Mouse (Mus musculus) left cerebral cortex, postnatal 25 days (tissue): ENCODE measurements around the gene Slc47a2. TPM values are rescaled to one million over a fixed set of nuclear protein-coding genes. Genes with fewer than 3 reads are reported as not detected.
A peak's percentile ranks its signal among the peaks of the same experiment; 100 is the strongest.
"Not testable (repeated sequence)": the region's sequence is repeated elsewhere in the genome, so short reads cannot be mapped to it uniquely, and the experiment has no call there.

Experiments used
- DNase-seq, 2 experiments: peaks; one replicate each; pipeline ENCODE4 v3.0.0; 2022; ENCODE audit warnings: low spot score in 2 of 2, mixed read lengths in 1 of 2
- intact Hi-C: fragments of 180-260 bp; cut with DNase I; formaldehyde crosslinking; loops from one replicate; pipeline ENCODE4 v1.15.1; 2025
- total RNA-seq, 2 experiments: library from RNA; stranded (reverse); gene quantifications; 2 replicates each; pipeline ENCODE4 v1.2.3; 2021

The Slc47a2 gene
- total RNA-seq, 2 experiments from 2014 or later, result 0.14 to 0.37 TPM

DNA sequence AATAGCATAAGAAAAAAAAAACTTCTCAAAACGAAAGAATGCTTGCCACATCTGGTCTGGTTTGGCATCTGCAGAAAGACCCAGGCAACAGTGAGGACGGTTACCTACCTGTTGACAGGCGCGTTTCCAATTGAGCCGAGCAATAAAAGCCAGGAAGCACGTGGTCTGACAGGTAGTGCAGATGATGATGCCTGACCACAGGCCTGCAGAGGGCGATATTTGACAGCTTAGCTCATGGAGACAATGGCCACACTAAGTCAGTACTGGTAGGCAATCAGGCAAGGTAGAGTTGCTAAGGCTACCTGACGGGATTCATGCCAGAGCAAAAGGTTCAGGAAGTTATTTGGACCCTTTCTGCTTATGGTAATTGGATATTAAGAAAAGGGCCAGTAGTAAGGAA lies 6.7 kb upstream of the Slc47a2 start:
- DNase-seq, result peak; percentile 34 to 60
- intact Hi-C loops, result loop anchor here (2.0 to 5.0 kb wide), 2 partner anchors 58 to 155 kb away; partner anchors contain the start of gene B9d1

DNA sequence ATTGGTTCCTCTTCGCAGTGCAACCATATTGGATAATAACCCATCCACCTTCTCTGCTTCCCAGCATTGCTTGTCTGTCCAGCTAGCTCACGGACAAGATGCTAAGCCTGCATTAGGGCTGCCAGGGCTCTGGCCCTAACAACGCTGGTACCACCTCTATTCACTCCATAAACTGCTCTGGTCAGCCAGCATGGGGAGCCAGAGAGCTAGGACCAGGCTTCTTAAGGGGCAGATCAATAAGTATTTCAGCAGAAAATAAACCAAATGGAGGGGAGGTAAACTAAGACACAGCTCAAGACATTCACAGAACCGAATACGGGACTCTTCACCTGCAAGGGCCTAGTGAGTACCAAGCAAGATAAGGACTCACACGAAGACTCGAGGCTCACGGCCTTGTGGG lies 3.5 kb upstream of the Slc47a2 start:
- no peak for DNase-seq
- intact Hi-C loops, result loop anchor here (5.0 kb wide), 1 partner anchor 61 kb away; no protein-coding TSS in a partner anchor

DNA sequence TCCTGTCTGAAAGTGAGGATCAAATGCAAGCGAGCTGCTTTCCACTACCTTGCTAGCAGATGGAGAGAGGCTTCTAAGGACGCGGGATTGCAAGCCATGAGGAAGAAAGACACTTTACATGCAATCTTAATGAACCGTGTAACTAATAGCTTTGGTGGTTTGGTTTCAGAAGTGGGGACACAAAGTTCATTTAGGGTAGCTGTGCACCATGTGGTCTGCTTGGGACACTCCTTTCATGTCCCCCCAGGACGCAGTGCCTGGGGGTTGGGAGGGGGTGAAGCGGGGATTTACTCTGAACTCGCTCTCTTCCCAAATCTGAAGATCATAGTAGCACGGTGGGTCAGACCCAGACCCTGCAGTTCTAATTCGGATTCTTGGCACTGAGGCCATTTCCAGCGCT lies 689 bp downstream of the Slc47a2 start:
- intact Hi-C loops, result no loop called here
- DNase-seq, result no peak

DNA sequence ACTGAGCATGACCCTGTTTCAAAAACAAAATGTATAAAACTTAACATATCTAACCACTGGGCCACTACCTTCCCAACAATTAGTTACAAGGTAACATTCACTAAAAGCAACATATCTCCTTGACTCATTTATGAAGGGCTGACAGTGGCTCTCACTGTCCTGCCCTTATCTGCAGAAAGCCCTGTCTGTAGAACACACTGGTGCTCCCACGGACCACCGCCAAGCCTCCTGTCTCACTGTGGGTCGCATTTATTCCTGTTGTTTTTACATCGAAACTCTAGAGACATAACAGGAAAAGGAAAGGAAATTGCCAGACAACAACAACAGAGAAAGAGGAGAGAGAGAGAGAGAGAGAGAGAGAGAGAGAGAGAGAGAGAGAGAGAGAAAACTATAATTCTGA lies 1.4 kb downstream of the Slc47a2 start:
- no peak for DNase-seq
- intact Hi-C loops, result no loop called here

GRCm38 (mm10) chr11:61340374-61340773 lies 2.3 kb downstream of the Slc47a2 start:
- DNase-seq, result no peak
- intact Hi-C loops, result no loop called here

- intact Hi-C loops, result no loop called here
- no peak for DNase-seq
Measured at GRCm38 (mm10) chr11:61337586-61337985, 5.1 kb downstream of the Slc47a2 start.

GRCm38 (mm10) chr11:61320904-61321687 lies 21.6 kb downstream of the Slc47a2 start:
- intact Hi-C loops, result no loop called here
- no peak for DNase-seq

DNA sequence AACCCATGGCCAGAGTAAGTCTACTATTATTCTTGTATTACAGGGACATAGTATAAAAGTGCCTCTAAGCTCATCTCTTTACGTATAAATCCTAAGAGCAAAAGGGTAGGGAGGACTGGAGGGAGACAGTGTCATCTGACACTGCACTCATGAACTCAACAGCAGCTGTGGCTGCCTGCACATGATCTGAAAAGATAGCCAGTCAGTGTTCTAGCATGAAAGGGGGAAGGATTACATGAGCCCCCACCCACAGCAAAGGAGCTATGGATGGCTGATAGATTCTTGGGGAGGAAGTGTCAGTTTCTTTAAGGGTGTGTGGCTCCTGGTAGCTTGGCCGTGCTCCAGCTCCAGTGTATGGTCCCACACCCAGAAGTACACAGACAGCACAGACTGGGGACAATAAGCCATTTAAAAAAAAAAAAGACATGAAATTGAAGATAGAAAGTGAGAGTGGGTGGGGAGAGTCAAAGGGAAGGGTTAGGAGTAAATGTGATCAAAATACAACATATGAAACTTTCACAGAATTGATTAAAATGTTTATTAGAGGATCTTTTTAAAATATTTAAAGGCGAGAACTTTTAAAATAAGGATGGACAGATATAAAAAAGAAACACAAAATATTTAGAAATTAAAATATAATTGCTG lies 22.6 kb downstream of the Slc47a2 start:
- no peak for DNase-seq
- intact Hi-C loops, result no loop called here

GRCm38 (mm10) chr11:61319233-61319922 lies 23.3 kb downstream of the Slc47a2 start:
- no peak for DNase-seq

GRCm38 (mm10) chr11:61316864-61317263 lies 25.8 kb downstream of the Slc47a2 start:
- intact Hi-C loops, result no loop called here
- no peak for DNase-seq

More at GRCm38 (mm10) chr11:61319233-61319922, 23.3 kb downstream of the Slc47a2 start:
- intact Hi-C loops, result no loop called here

DNA sequence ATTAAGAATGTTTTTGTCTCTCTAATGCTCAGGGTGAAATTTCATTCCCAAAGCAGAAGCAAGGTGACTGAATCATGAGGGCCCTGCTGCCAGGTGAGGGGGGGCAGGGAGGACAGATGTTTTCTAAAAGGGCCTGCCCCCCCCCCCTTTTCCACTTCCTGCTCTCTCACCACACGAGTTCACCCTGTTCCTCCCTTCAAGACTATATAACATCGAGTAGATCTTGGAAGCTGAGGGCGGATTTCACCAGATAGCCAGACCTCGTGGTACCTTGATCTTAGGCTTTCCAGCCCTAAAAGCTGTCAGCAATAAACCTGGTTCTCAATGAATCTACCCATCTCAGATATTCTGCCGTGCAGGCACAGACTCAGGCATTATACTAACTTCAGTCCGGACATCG lies 32.3 kb downstream of the Slc47a2 start:
- intact Hi-C loops, result no loop called here
- DNase-seq, result no peak

DNA sequence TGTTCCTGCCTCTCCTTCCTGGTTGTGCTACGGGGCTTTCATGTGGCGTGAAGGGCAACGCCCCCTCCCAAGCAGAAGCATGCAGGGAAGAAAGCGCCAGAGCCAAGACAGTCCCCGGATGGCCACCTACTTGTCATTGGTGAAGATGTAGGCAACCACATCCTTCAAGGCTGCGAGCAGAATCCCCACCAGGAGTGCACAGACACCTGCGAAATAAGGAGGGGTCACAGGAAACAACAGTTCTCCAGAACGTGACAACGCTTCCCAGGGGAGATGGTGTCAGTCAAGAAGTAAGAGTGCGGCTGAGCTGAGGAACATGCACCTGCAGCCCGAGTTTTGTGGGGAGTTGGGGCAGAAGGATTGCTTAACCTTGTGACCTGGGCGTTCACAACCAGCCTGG lies 32.8 kb downstream of the Slc47a2 start:
- intact Hi-C loops, result no loop called here
- DNase-seq, result no peak

DNA sequence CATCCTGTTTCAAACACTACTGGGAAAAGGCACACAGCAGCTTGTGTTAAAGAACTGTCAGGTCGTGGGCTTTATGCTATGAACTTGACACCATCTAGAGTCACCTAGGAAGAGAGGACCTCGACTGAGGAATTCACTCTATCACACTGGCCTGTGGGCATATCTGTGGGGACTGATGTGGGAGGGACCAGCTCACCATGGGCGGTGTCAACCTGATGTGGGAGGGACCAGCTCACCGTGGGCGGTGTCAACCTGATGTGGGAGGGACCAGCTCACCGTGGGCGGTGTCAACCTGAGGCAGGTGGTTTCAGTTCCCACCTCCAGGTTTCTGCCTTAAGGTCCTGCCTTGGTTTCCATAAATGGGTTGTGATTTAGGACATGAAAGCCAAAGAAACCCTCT lies 34.9 kb downstream of the Slc47a2 start:
- intact Hi-C loops, result no loop called here
- DNase-seq, result no peak

- intact Hi-C loops, result no loop called here
- DNase-seq, result peak in 1 of 2 experiments; percentile 19
Measured at GRCm38 (mm10) chr11:61305377-61305776, 37.3 kb downstream of the Slc47a2 start.

- DNase-seq, intact Hi-C loops: not testable (repeated sequence)
Measured at GRCm38 (mm10) chr11:61304535-61304934, 38.1 kb downstream of the Slc47a2 start.

DNA sequence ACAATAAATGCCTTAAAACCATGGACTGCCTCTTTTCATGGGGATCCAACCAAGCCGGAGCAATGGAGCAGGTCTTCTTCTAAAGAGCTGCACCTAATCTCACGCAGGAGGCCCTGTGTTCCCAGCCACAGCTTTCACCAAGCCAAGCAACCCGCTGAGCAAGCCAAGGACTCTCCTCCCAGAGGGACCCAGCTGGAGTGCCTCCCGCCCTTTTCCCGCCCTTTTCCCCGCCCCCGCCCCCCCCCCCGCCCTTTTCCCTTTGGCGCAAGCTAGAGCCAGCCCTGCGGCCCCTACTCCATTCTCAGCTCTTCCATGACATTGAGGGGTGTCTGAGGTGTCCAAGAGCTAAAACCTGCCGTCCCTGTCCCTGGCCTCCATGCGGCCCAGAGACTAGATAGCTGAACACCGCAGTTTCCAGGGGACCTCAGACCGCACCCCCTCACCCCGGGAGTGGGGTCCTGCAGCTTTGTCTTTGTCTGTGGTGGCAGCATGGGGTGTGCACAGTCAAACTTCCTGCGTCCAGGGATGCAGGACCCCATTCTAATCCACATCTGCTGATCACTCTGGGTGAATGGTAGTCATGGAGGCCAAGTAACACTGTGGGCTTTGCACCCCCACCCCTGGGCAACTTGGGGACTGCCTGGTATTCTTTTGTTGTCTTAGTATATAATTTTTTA lies 41.8 kb downstream of the Slc47a2 start:
- no peak for DNase-seq
- intact Hi-C loops, result no loop called here

DNA sequence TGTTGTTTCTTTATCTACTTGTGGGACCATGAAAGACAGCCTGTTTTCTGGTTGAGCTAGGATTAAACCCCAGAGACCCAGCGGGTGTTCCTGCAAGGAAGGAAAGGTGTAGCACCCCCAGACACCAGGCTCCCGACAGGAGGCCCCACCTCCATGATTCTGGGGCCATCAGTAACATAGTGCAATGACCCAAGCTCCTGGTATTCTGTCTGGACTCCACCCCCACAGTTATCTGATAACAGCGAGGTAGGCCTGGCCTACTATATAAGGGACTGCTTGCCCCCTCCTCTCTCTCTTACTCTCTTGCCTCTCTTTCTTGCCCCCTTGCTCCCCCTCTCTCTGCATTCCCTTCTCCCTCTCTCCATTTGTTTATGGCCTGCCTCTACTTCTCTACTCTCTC lies 42.5 kb downstream of the Slc47a2 start:
- DNase-seq, result no peak
- intact Hi-C loops, result no loop called here

DNA sequence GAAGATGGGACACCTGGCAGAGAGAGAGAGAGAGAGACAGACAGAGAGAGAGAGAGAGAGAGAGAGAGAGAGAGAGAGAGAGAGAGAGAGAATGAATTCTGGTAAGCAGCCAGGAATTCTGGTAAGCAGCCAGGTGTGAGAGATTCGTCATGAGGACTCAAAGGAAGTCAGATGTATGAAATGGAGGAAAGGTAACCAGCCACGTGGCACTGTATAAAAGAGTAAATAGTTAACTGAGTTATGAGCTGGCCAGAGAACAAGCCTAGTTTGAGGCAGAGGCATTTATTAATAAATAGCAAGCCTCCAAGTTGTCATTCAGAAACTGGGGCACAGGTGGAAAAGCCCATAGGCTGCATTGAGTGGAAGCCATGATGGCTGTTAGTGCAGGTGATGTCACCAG lies 44.8 kb downstream of the Slc47a2 start:
- DNase-seq, result no peak
- intact Hi-C loops, result no loop called here

GRCm38 (mm10) chr11:61297326-61297725 lies 45.3 kb downstream of the Slc47a2 start:
- intact Hi-C loops, result no loop called here
- no peak for DNase-seq

GRCm38 (mm10) chr11:61296556-61296955 lies 46.1 kb downstream of the Slc47a2 start:
- DNase-seq, result no peak
- intact Hi-C loops, result no loop called here
